Mouse (Mus musculus): ENCODE results near the gene Pard6b. TPM values are rescaled to one million over a fixed set of nuclear protein-coding genes. Genes with fewer than 3 reads are reported as not detected.
"Not testable (repeated sequence)": the region's sequence is repeated elsewhere in the genome, so short reads cannot be mapped to it uniquely, and the experiment has no call there.

The Pard6b gene
- polyA plus RNA-seq, 1 experiment from 2014 or later, result 7.5 TPM

DNA sequence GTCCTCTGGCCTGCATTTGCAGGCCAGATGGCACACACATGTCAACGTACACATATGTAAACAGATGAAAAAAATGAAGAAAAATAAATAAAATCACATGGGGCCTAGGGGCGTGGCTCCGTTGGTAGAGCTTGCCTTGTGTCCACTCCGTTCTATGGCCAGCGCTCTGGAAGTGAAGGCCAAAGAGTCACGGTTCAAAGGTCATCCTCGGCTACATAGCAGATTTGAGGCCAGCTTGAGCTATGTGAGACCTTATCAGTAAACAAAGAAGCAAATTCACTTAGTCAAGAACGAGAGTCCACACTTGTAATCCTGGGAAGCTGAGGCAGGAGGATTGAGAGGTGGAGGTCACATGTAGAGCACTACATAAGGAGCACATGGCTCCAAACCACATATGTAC lies 24.5 kb downstream of the Pard6b start:
- no peak for ATAC-seq (ENCODE audit: low FRiP score)
- H3K27ac ChIP-seq, result no peak overlapping the region
- 77% methylated on average over 8 of the region's 8 CpGs for WGBS

GRCm38 (mm10) chr2:168106701-168107178 lies 25.9 kb downstream of the Pard6b start:
- H3K4me2 ChIP-seq, result peak overlapping the region; percentile 45
- H3K9ac ChIP-seq, result peak overlapping the region; percentile 58
- no peak overlapping the region for H3K4me3 ChIP-seq
- H3K9me3 ChIP-seq, result no peaks in the 10 kb centered on the region
- 42% methylated on average over 20 of the region's 20 CpGs for WGBS
- ATAC-seq (ENCODE audit: low FRiP score), result peak; percentile 53
- H3K4me1 ChIP-seq (replicated peaks), result peaks cover 23% of the 10 kb centered on the region
- no peaks in the 10 kb centered on the region for H3K27me3 ChIP-seq
- H3K36me3 ChIP-seq, result no peaks in the 10 kb centered on the region
- peak overlapping the region; percentile 81 for H3K27ac ChIP-seq

More for the DNA sequence above, 24.5 kb downstream of the Pard6b start:
- Histone ChIP-seq H3K9me3 (no peaks in the 10 kb centered on the region), H3K9ac (no peak overlapping the region), H3K4me3 (no peak overlapping the region), H3K4me1 (replicated peaks) (peaks cover 20% of the 10 kb centered on the region), H3K36me3 (peaks cover 4% of the 10 kb centered on the region), H3K27me3 (no peaks in the 10 kb centered on the region), H3K4me2 (no peak overlapping the region)

DNA sequence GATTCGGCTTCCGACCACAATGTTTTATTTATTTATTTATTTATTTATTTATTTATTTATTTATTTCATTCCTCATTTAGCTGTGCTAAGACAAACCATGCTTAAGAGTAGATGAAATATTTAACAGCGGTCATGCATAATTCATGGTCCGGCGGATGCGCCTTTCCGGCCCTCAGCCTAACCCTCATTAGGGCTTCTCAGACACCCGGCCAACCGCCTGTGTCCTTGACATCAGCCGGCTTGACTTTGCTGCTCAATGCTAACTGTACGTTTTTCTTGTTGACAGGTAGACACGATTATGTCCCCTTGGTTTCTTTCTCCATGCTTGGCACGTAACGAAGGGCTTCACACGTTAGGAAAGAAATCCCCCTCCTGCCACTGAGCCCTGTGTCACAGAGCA lies 26.6 kb downstream of the Pard6b start:
- Histone ChIP-seq H3K36me3 (no peaks in the 10 kb centered on the region), H3K4me3 (no peak overlapping the region), H3K9ac (no peak overlapping the region), H3K27ac (peak overlapping the region; percentile 81), H3K27me3 (no peaks in the 10 kb centered on the region), H3K4me2 (peak overlapping the region; percentile 45; the same call in 1 of the 2 replicates), H3K9me3 (no peaks in the 10 kb centered on the region), H3K4me1 (replicated peaks) (peaks cover 27% of the 10 kb centered on the region)
- 45% methylated on average over 15 of the region's 15 CpGs for WGBS
- peak; percentile 52 for ATAC-seq (ENCODE audit: low FRiP score)

DNA sequence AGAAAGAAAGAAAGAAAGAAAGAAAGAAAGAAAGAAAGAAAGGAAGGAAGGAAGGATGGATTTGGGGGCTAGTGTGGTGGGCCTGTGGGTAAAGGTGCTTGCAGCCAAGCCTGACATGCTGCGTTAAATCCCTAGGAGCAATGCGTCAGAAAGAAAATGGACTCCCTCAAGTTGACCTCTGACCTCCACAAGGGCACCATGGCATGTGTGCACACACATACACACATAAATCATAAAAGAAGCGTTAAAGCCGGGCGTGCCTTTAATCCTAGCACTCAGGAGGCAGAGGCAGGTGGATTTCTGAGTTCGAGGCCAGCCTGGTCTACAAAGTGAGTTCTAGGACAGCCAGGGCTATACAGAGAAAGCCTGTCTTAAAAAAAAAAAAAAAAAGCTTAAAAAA lies 27.1 kb downstream of the Pard6b start:
- not testable (repeated sequence) for H3K4me3 ChIP-seq; H3K27me3 ChIP-seq; H3K9ac ChIP-seq; ATAC-seq (ENCODE audit: low FRiP score); H3K36me3 ChIP-seq; H3K9me3 ChIP-seq; H3K27ac ChIP-seq; H3K4me2 ChIP-seq
- WGBS, result 92% methylated on average over 6 of the region's 6 CpGs
- H3K4me1 ChIP-seq (replicated peaks), result peaks cover 27% of the 10 kb centered on the region

GRCm38 (mm10) chr2:168111902-168112301 lies 31.1 kb downstream of the Pard6b start:
- WGBS, result 8% methylated on average over 7 of the region's 7 CpGs

DNA sequence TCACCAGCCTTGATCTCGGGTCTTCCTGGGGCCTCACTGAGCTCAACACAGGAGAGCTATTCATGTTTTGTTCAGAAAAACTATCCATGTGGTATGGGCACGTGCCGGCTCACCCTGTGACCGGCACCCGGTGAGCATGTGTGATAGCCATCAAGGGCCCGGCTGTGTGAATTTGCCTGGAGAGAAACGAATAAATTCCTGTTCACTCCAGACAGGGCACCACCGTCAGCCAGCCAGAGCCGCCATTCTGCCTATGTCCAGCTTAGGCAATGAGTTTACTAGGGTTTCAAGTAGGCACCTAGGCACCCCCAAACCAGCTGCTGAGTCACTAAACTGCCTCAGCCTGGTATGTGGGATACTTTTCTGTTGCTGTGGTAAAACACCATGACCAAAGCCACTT lies 32.5 kb downstream of the Pard6b start:
- no peaks in the 10 kb centered on the region for H3K9me3 ChIP-seq
- H3K4me2 ChIP-seq, result no peak overlapping the region
- H3K4me1 ChIP-seq (replicated peaks), result peaks cover 36% of the 10 kb centered on the region
- no peak overlapping the region for H3K9ac ChIP-seq
- no peak for ATAC-seq (ENCODE audit: low FRiP score)
- peaks cover 13% of the 10 kb centered on the region; the same call in 1 of the 2 replicates for H3K27me3 ChIP-seq
- WGBS, result 82% methylated on average over 9 of the region's 9 CpGs
- H3K36me3 ChIP-seq, result no peaks in the 10 kb centered on the region
- no peak overlapping the region for H3K27ac ChIP-seq
- H3K4me3 ChIP-seq, result no peak overlapping the region

More at GRCm38 (mm10) chr2:168111902-168112301, 31.1 kb downstream of the Pard6b start:
- ATAC-seq (ENCODE audit: low FRiP score), result no peak
- no peak overlapping the region for H3K4me3 ChIP-seq
- H3K4me1 ChIP-seq (replicated peaks), result peaks cover 32% of the 10 kb centered on the region
- H3K27me3 ChIP-seq, result 0 out of 2 replicates have a peak, but pooled peaks cover 5% of the 10 kb centered on the region
- no peaks in the 10 kb centered on the region for H3K9me3 ChIP-seq
- no peaks in the 10 kb centered on the region for H3K36me3 ChIP-seq
- no peak overlapping the region for H3K4me2 ChIP-seq
- no peak overlapping the region for H3K27ac ChIP-seq
- H3K9ac ChIP-seq, result no peak overlapping the region

- WGBS, result 81% methylated on average over 5 of the region's 5 CpGs
Observed at GRCm38 (mm10) chr2:168113692-168114091, 32.9 kb downstream of the Pard6b start.

GRCm38 (mm10) chr2:168114699-168115350 lies 34.0 kb downstream of the Pard6b start:
- ATAC-seq (ENCODE audit: low FRiP score), result peak; percentile 45; the same call in 1 of the 2 replicates
- WGBS, result 17% methylated on average over 17 of the region's 17 CpGs
- H3K4me2 ChIP-seq, result no peak overlapping the region; the same call in 1 of the 2 replicates
- H3K4me3 ChIP-seq, result no peak overlapping the region
- peaks cover 36% of the 10 kb centered on the region for H3K4me1 ChIP-seq (replicated peaks)
- peak overlapping the region; percentile 35; the same call in 1 of the 2 replicates for H3K27ac ChIP-seq
- peak overlapping the region; percentile 62; the same call in 1 of the 2 replicates for H3K9ac ChIP-seq
- no peaks in the 10 kb centered on the region for H3K9me3 ChIP-seq
- H3K27me3 ChIP-seq, result peaks cover 19% of the 10 kb centered on the region
- H3K36me3 ChIP-seq, result no peaks in the 10 kb centered on the region

More at GRCm38 (mm10) chr2:168113692-168114091, 32.9 kb downstream of the Pard6b start:
- Histone ChIP-seq H3K4me3 (no peak overlapping the region), H3K4me1 (replicated peaks) (peaks cover 36% of the 10 kb centered on the region), H3K9me3 (no peaks in the 10 kb centered on the region), H3K9ac (no peak overlapping the region), H3K27me3 (peaks cover 15% of the 10 kb centered on the region; the same call in 1 of the 2 replicates), H3K4me2 (no peak overlapping the region), H3K27ac (no peak overlapping the region), H3K36me3 (no peaks in the 10 kb centered on the region)
- no peak for ATAC-seq (ENCODE audit: low FRiP score)

- H3K36me3 ChIP-seq, result no peaks in the 10 kb centered on the region
- H3K9me3 ChIP-seq, result no peaks in the 10 kb centered on the region
- no peak for ATAC-seq (ENCODE audit: low FRiP score)
- H3K4me2 ChIP-seq, result no peak overlapping the region
- 0 out of 2 replicates have a peak overlapping the region, but pooled peaks have one; percentile 24 for H3K9ac ChIP-seq
- no peak overlapping the region for H3K4me3 ChIP-seq
- H3K27ac ChIP-seq, result 0 out of 2 replicates have a peak overlapping the region, but pooled peaks have one; percentile 23
- H3K4me1 ChIP-seq (replicated peaks), result peaks cover 36% of the 10 kb centered on the region
- WGBS, result 81% methylated on average over 3 of the region's 3 CpGs
- H3K27me3 ChIP-seq, result peaks cover 19% of the 10 kb centered on the region
Observed at GRCm38 (mm10) chr2:168115826-168116225, 35.0 kb downstream of the Pard6b start.

DNA sequence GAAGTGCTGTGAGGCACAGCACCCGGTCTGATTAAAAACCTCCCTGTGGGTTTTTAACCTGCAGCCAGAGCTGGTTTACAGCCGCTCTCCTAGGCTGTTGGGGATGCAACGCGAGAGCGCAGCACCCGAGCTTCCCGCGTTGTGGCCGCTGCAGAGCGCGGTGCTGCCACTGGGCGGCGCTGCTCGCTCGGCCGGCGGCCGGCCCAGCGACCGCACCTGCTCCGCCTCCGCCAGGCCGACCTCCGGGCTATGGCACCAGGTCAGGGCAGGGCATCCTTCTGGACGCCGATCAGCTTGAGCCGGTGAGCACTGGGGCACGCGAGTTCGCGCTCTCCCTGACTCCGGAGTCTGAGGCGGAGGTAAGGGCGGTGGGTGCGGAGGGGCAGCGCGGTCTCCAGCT lies 36.3 kb downstream of the Pard6b start:
- peaks cover 19% of the 10 kb centered on the region for H3K27me3 ChIP-seq
- H3K27ac ChIP-seq, result no peak overlapping the region
- H3K9ac ChIP-seq, result peak overlapping the region; percentile 65
- no peaks in the 10 kb centered on the region for H3K36me3 ChIP-seq
- peaks cover 31% of the 10 kb centered on the region for H3K4me1 ChIP-seq (replicated peaks)
- H3K4me3 ChIP-seq, result peak overlapping the region; percentile 38
- ATAC-seq (ENCODE audit: low FRiP score), result peak; percentile 38
- H3K9me3 ChIP-seq, result no peaks in the 10 kb centered on the region
- WGBS, result under 1% methylated on average over 34 of the region's 37 CpGs
- peak overlapping the region; percentile 64 for H3K4me2 ChIP-seq

GRCm38 (mm10) chr2:168117553-168117952 lies 36.7 kb downstream of the Pard6b start:
- WGBS, result 3% methylated on average over 13 of the region's 13 CpGs
- peak overlapping the region; percentile 64 for H3K4me2 ChIP-seq
- H3K27me3 ChIP-seq, result peaks cover 19% of the 10 kb centered on the region
- no peaks in the 10 kb centered on the region for H3K9me3 ChIP-seq
- peak; percentile 33 for ATAC-seq (ENCODE audit: low FRiP score)
- no peaks in the 10 kb centered on the region for H3K36me3 ChIP-seq
- no peak overlapping the region for H3K27ac ChIP-seq
- peak overlapping the region; percentile 65 for H3K9ac ChIP-seq
- peak overlapping the region; percentile 38 for H3K4me3 ChIP-seq
- peaks cover 30% of the 10 kb centered on the region for H3K4me1 ChIP-seq (replicated peaks)

DNA sequence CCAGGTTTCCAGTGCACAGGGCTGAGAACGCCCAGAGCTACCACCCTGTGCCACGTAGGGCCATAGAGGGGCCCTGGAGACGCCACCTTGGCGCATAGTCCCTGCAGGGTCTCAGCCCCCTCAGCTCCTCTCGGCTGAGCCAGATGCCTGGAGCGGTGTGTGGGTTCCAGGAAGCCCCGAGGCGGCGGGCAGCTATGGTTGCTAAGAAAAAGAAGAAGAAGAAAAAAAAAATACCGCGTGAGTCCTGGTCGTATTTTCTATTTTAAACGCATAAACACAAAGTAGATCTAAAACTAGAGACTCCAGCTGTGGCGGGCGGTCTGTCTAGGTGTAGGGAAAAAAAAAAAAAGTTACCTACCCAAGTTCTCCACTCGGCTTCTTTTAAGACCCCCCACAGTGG lies 37.2 kb downstream of the Pard6b start:
- H3K9ac ChIP-seq, result no peak overlapping the region
- 54% methylated on average over 16 of the region's 16 CpGs for WGBS

More for the DNA sequence above, 37.2 kb downstream of the Pard6b start:
- ATAC-seq (ENCODE audit: low FRiP score), result no peak
- no peak overlapping the region for H3K4me2 ChIP-seq
- peaks cover 19% of the 10 kb centered on the region for H3K27me3 ChIP-seq
- no peak overlapping the region for H3K4me3 ChIP-seq
- no peaks in the 10 kb centered on the region for H3K9me3 ChIP-seq
- peaks cover 30% of the 10 kb centered on the region for H3K4me1 ChIP-seq (replicated peaks)
- H3K27ac ChIP-seq, result no peak overlapping the region
- H3K36me3 ChIP-seq, result no peaks in the 10 kb centered on the region
